Mouse (Mus musculus) liver, postnatal 0 days (tissue): ENCODE measurements around the gene Btf3l4.

Experiments
- CTCF ChIP-seq: sonication (generic); IDR thresholded peaks from 2 replicates; pipeline ENCODE4 v1.5.1; 2016; ENCODE audit warnings: antibody characterized with exemption, low read depth
- EP300 ChIP-seq: IDR thresholded peaks from 2 replicates; pipeline ENCODE4 v1.6.1; 2016; ENCODE audit warnings: antibody characterized with exemption, low read depth, mild to moderate bottlenecking

- no peak for TF ChIP-seq CTCF
- TF ChIP-seq EP300 = no peak
Measured at GRCm38 (mm10) chr4:108782421-108783085, 50.9 kb downstream of the Btf3l4 start.
